Mouse (Mus musculus) thymus, adult 18-20 months (tissue): ENCODE measurements at regions not wholly inside any gene's neighbourhood (a gene's known extent, or its start where the extent isn't known, plus 50 kb on each side); places are given as distances from the start of the nearest gene placed in this dataset.
A peak's percentile ranks its signal among the peaks of the same experiment; 100 is the strongest.
"Not testable (repeated sequence)": the region's sequence is repeated elsewhere in the genome, so short reads cannot be mapped to it uniquely, and the experiment has no call there.

Source experiments
- DNase-seq, 2 experiments: peaks; one replicate each; pipeline ENCODE4 v3.0.0; 2022; ENCODE audit warnings: mixed read lengths in 2 of 2

DNA sequence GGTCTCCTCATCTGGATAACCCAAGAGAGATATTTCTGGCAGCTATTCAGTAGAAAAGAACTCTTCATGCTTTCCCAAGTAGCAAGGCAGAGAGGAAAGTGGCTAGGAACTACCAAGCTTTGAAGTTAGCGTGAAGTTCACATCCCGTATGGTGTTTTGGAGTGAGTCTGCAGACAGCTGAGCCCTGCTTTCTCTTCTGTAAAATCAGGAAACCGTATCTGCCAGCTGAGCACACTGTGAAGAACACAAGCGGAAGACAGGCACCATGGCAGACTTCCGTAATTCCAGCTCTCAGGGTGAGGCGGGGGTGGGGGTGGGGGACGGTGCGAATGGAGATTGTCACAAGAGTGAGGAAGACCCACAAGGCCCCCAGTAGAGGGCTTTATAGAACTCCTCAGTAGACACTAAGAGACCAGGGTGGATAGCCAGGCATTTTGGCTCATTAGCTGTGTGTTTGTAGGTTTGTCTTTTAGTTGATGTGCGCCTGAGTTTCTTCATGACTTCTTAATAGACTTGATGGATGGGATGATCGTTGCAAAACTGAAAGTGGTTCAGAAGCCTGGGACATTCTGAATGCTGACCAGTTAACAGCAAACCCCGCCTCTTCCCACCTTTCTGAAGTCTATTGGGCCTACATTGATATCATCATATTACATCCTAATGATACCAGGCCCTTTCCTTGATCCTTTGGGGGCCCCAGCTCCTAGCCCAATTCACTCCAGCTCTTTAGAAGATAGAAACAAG is 287.4 kb downstream of the 4933412E24Rik start:
- DNase-seq, result no peak

DNA sequence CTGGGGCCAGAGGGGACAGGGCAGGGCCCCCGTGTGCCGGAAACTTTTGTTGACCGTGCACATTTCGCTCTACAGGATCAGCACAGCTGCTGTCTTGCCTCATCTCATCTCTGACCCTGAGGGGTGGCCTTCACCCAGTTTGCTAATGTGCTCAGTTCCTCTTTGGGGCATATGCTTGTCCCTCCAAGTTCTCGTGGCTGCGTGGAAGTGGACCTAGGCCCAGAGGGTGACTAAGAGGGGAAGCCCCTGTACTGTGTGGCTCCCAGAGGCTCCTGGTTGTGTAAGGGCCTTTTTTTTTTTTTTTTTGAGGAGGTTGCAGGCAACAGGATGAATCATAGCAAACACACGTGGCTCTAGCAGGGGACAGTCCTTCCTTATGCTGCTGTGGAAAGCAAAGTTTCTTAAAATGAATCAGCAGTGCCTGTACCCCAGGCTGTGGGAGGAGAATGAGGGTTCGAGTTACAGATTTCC is 288.2 kb downstream of the 4933412E24Rik start:
- peak in 1 of 2 experiments; percentile 17 for DNase-seq

DNA sequence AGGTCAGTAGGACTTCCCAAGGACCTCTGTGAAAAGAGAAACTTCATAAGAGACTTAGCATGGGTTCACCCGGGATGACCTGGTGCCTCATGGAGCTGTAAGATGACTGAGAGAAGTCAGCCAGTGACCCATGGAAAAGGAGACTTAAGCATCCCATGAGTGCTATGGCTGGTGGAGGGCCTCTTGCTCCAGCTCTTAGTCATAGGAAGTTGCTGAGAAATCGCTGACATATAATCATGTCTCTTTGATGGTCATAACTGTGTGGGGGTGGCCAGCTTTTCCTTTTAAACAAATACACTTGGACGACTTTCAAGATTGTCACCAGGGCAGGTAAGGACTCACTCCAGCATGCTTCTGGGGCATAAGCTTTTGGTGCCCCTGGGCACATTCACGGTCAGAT is 290.5 kb downstream of the 4933412E24Rik start:
- no peak for DNase-seq

DNA sequence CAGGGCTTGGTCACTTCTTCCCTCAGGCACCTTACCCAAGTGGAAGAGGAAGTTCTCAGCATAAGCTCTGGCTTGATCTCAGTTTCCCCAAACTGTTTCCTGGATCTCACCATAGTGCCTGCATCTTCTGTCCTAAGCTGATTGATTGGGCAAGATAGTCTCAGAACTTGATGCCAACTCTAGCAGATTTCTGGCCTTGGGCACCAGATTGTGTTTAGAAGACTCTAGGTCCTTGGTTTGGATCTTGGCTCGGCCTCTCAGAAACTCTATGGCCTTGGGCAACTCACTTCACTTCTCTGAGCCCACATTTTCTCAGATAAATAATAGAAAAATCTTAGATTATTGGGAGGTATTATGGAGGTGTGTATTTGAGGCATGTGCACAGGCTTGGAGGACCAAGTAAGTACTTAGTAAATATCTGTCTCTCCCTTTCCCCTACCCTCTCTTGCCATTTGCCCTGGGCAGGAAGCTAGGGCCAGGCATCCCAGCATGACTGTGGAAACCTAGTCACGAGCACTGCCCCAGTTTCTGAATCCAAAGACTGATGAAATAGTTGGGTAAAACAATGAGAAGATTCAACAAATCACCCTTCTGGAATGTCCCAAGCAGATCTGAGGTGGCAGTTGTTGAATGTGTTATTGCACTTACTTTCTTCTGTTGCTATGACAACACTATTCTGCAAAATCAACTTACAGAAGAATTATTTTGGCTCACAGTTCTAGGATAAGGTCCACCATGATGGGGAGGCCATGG is 293.6 kb downstream of the 4933412E24Rik start:
- DNase-seq, result no peak

DNA sequence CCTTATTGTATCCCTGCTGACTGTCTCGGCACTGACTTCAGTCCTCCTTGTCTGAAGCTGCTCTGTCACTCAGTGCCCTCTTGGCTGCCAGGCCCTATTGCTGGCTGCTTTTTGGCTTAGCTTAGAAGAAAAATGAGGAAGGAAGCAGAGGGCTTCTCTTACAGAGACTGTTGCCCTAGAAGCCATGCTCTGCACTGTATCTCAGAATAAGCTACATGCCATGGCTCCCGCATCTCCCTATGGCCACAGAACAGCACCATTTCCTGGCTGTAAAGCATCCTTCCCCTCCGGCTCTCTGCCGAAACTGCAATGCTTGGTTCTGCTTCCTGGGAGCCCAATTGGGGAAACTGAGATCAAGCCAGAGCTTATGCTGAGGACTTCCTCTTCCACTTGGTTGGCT is 295.0 kb downstream of the 4933412E24Rik start:
- no peak for DNase-seq

DNA sequence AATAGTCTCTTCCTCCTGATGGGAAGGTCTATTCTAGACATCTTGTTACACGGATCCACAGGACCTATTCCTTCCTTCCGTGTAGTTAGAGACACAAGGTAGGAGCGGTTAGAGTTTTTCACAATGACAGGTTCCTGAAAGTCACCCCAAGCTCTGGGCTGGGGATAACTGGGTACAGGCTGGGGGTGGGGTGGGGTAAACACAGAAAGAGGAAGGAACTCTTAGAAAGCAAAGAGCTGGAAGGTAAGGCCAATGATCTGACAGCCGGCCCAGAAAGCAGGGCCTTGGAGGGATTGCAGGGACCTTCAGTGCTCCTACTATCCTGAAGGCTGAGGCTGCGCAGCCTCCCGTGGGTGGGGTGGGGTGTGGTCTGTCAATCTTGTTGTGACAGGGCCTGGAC is 295.4 kb downstream of the 4933412E24Rik start:
- no peak for DNase-seq

DNA sequence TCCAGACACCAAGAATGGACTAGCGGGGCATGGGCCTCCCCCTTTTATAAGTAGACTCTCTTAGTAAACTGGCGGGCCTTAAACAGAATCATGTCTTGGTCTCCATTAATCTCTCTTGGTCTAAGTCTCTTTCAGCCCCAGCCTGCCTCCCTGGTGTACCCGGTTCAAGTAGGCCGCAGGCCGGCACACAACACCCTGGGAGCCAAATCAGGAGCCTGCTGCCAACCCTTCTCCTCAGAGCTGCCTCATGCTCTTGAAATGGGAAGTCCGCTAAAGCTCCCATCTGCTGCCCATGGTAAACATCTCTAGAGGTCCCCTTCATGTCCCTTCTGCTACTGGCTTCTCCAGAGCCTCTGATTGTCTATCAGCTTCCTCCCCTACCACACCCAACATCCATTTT is 296.3 kb downstream of the 4933412E24Rik start:
- no peak for DNase-seq

DNA sequence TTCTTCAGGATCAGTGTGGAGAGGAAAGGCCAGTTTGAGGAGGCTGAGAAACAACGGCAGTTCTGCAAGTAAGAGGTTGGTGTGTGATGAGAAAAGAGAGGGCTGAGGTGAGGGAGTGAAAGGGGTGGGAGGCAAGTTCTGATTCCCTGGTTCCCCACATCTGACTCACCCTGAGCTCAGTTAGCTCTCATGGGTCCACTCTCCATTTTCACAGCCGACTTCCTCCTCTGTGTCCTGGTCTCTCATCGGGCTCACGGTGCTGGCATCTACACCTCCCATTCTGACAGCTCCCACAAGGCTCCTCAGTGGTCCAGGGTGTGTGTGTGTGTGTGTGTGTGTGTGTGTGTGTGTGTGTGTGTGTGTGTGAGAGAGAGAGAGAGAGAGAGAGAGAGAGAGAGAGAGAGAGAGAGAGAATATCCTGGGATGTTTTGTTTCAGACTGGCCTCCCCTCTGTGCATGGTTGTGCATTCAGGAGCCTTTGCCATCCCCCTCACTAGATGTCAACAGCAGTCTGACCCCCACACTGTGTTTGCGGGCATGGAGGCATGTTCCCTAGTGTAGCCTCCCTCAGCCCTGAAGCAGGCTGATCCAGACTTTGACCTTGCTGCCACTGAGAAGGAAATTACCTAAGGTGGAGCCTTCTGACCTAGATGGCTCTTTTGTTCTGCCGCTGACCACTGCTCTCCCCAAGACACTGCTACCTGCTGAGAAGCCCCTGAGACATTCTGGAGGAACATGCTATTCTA is 296.9 kb downstream of the 4933412E24Rik start:
- DNase-seq, result not testable (repeated sequence)

DNA sequence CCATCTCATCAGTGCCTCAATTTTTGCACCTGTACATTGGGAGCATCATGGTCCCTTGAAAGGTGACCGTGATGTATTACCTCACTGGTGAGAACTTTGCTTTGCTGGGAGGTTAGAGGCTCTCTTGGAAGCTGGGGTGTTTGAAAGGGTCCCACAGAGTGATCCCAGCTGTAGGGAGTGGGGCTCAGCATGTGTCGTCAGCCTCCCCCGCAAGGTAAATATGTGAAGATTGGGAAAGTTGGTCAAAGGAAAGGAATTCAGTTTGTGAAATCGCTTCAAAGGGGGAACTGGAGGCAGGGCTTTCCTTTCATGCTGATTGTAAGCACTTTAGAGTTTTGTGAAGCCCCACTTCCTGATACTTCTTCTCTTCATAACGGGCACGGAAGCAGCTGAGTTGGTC is 299.5 kb downstream of the 4933412E24Rik start:
- no peak for DNase-seq

DNA sequence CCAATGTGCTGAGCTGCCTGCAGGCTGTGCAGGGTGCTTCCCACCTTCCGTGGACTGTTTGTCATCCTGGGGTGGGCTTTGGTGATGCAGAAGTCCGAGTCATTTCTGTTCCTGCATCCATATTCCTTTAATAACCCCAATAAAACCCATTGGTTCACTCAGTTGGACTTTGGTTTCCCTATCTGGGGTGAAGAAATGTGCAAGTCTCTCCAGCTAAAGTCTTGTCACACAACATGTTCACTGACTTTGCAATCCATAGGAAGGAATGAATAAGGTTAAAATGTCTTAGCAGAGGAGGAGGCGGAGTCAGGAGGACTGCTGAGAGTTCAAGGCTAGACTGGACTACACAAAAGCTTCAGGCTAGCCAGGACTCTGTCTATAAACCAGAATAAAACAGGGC is 300.5 kb downstream of the 4933412E24Rik start:
- DNase-seq, result no peak

DNA sequence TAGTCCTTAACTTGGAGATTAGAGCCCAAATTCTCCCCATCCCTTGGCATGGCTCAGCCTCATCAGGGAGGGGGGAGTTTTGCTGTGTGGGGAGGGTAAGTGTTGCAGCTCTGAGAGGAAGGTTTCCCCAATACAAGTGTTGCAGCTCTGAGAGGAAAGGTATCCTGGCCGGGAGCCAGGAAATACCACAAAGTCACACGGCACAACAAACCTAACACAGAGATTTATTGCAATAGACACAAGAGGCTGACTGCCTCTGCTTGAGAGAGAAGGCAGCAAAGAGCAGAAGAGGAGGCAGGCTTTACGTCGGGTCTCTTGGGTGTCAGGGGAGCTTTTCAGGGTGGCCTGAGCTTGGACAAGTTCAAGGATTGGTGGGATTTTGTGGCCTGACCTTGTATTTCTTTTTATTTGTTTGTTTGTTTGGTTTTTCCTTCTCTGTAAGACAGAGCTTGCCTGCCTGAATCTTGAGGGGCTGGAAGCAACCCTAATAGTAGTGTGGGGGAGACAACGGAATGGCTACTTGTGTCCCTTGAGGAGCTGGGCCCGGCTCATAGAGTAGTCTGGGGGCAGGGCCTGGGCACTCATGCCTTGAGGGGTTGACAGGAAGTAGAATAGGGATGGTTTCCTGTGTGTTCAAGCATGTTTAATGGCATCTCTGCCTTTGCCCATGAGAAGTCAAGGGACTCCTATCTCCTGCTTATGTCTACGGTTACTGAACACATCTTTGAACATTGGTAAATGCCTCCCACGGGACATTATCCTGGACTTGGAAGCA is 302.3 kb downstream of the 4933412E24Rik start:
- DNase-seq, result no peak

DNA sequence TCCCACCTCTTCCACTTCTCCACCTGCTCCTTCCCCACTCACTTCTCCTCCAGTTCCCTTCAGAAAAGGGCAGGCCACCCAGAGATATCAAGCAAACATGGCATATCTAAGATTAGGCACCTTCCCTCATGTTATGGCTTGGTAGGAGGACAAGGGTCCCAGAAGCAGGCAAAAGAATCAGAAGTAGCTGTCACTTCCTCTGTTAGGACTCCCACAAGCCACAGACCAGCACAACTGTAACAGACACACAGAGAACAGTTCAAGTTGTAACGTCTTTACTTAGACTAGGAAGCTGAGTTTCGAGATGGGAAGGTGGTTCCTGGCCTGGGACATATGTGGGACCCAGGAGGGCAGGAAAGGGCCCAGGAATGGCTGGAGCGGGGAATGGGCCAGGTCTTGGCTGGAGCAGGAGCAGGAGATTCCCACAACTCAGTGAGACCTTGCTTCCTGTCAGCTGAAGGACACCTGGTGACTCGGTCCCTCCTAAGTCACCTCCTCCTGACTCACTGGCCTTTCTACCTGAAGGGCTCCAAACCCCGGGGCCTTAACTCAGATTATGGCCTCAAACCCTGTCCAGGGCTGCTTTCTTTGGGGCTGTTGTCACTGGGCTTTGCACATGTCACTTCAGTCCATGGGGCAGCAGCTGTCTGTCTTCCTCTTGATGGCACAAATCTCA is 304.2 kb downstream of the 4933412E24Rik start:
- no peak for DNase-seq

DNA sequence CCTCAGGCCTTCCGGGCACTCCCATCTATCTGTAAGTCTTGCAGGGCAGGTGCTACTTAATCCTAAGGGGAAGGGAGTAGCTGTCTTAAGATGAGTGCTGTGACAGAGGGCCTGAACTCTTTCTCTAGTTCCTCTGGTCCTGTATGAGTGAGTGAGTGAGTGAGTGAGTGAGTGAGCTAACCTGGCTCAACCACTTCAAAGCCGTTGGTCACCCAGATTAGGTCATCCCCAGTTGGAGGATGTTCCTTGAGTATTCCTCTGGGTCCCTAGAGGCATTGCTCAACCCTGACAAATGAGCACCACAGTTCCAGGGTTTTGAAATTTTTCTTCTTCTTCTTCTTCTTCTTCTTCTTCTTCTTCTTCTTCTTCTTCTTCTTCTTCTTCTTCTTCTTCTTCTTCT is 306.5 kb downstream of the 4933412E24Rik start:
- DNase-seq, result no peak

DNA sequence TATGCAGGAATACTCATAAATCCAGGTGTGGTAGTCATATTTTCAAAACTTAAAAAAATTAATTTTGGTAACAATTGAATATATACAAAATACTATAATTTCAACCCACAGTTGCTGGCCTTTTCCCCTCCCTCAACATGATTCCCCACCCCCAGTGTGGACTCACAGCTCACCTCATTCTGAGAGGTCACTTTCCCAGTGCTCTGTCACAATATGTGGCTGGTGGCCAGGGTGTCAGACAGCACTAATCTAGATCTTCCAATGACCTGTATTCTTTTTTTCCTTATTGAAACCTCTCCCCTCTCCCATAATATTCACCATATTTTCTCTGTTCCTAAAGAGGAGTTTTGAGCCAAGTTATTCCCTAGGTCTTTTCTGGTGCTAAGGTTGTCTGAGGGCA is 308.0 kb downstream of the 4933412E24Rik start:
- DNase-seq, result no peak

DNA sequence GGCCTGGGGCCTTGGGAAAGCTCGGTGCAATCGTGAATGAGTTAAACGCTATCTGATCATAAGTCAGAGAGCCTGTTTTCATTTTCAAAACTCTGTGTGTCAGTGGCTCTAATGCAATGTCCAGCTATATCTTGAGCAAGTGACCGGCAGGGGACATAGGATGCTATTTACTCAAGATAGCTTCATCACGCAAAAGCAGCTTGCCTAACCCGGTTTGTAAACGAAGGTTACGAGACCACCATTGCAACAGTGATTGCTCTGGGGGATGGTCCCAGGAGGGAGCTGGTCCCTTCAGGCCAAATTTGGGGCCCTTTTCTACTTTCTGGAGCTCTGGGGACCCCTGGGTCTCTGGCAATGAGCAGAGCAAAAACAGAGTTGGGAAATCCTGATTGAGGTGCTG is 309.3 kb downstream of the 4933412E24Rik start:
- DNase-seq, result no peak
